Mouse (Mus musculus) cerebral cortex, adult 2 months (tissue): Measurements from ENCODE around the gene Lsmem1.

ENCODE experiments used
- WGBS: fragments of 180-500 bp; shearing (Covaris S2); methylation state at CpG from one replicate; pipeline ENCODE4 v1.1.7; 2018; 5-methylcytosine and 5-hydroxymethylcytosine counted together

The Lsmem1 gene

DNA sequence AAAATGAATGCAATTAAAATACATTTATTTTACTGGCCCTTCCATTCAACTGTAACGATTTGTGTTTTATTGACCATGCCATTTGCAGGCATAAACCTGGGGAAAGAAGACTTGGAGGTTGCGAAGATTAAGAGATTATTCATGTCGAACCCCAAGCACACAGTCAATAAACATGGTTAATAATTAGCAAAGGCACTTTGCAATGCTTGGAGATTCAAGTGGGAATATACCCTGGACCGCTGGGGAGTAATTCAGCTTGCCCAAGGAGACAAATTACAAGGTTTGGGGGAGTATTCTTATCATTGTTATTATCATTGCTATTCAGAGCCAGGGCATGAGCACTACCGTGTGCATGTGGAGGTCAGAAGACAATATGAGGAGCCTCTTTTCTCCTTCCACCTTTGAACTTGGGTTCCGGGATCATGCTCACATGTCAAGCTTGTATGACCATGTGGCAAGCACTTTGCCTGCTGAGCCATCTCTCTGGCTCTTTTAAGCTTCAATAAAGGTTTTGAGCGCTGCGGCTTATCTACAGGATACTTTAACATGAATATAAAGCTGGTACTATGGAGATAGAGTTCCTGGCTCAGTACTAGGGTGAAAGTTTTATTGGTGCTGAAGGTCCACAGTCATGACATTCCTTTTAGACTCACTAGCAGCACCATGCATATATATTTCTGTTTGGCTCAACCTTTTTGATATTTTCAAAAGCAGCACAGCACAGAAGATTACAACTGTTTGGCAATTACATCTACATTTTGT, 59.6 kb downstream of the Lsmem1 start:
- WGBS: 93% methylated on average over 8 of the region's 8 CpGs

DNA sequence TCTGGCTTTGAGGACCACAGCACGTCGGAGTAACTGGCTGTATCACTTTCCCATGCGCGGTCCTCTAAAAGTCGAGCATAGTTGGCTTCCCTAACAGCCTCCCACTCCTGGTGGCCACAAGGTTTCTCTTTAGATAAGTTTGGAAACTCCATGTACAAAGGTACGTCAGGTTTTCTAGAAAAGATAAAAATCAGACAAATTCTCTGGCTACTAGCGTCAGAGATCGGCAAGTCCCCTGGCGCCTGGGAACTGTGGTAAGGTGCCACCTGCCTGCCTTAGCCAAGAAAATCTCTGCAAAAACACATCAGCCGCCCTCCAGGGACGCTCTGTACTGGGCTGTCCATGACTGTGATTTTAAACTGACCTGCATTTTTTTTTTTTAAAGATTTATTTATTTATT, 64.8 kb downstream of the Lsmem1 start:
- WGBS: 53% methylated on average over 11 of the region's 11 CpGs

DNA sequence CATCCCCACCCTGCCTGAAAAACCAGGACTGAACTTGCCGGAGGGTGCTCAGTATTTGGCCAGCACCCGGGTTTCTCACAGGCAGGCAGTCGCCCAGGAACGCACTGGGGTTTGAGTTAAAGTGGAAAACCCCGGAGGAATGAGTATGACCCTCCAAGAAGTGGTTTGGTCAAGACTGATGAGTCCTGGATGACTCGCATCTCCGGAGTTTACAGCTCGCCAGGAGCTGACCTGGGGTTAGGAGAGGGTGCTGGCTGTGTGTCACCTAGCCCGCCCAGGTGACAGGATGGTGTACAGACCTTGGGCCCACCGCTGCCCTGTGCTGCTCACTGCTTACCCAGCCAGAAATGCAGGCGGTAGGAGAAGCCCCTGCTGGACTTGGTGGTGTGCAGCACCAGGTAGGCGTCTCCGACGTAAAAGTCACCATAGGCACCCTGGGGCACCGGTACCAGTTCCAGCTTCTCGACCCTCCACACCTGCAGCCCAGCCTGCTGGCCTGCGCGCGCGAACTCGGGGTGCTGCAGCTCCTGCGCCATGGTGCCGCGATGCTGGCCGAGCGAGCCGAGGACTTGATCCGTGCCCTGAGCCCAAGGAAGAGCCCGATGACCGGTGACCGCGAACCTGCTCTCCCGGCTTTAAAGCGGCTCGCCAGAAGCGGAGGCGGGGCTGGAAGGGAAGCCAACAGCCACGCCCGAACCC, 65.6 kb downstream of the Lsmem1 start, which contains the start of gene Scin:
Scin (minus strand) TSS at position 656 of the 699 bp plus-strand sequence.
- 1% methylated on average over 39 of the region's 39 CpGs for WGBS

- 12% methylated on average over 10 of the region's 10 CpGs for WGBS
These were observed 66.1 kb downstream of the Lsmem1 start for GRCm38 (mm10) chr12:40133194-40133572.
